Mouse (Mus musculus) embryonic stem cell, embryonic (primary cell): ENCODE results near the gene Psmd7.
"Not testable (repeated sequence)": the region's sequence is repeated elsewhere in the genome, so short reads cannot be mapped to it uniquely, and the experiment has no call there.

Experiments used
- CTCF ChIA-PET, 4 experiments: fragments of 300-600 bp in 2 of 4; fragments of 350-600 bp in 2 of 4; sonication (Branson Sonifier 250); formaldehyde crosslinking; loops; one replicate each; lab custom pipeline; 2022; ENCODE audit warnings: inconsistent platforms in 2 of 4; lab: Charles Lee
- POLR2A ChIA-PET, 4 experiments: fragments of 300-600 bp in 2 of 4; fragments of 350-600 bp in 2 of 4; sonication (Branson Sonifier 250); formaldehyde crosslinking; loops; one replicate each; lab custom pipeline; 2022; ENCODE audit warnings: antibody characterized with exemption in 4 of 4, inconsistent platforms in 1 of 4; lab: Charles Lee

The Psmd7 gene

DNA sequence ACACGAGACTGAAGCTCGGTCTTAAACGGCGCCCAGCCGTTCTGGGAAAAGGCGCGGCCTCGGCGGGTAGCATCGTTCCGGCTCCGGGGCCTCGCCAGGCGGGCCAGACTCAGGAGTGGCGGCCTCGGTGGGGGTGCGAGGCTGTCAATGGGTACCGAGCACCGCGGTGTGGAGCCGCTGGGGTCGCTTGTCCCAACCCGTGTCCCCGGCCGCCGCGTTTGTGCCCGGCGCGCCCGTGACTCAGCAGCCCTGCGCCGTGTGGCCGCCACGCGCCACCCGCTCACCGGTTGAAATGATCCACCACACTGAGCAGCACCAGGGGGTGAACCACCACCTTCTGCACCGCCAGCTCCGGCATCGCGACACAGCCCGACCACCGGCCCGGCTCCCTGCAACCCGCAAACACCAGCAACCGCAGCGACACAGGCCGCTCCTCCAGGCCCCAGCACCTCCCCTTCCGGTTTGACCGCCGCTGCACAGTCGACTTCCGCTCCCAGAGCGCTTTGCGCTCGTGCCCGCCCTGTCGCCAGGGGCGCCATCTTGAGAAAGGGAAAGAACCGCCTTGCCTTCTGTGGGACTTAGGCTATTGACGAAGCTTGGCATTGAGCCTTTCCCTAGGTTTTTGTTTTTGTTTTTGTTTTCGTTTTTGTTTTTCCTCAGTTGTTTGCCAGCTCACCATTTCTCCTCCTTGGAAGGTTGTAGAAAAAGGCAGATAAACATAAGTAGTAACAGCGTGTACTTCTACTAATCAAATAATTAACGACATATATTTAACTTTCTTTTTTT lies at the start of gene Psmd7:
Gene Psmd7 (minus strand): TSS at position 470 of the 786 bp plus-strand sequence.
- POLR2A ChIA-PET = interaction anchor here (0.5 to 3.0 kb wide), 40 partner anchors 9 to 913 kb away, joined by 3 to 11 read pairs (median 4); partner anchors contain the start of genes Nob1 (in 1 of the 4) and Nqo1 (in 1 of the 4)
- CTCF ChIA-PET = interaction anchor here (0.6 to 1.6 kb wide), 7 partner anchors 10 to 1031 kb away, joined by 3 to 11 read pairs (median 3); partner anchors contain the start of gene Nob1 (in 1 of the 4)

DNA sequence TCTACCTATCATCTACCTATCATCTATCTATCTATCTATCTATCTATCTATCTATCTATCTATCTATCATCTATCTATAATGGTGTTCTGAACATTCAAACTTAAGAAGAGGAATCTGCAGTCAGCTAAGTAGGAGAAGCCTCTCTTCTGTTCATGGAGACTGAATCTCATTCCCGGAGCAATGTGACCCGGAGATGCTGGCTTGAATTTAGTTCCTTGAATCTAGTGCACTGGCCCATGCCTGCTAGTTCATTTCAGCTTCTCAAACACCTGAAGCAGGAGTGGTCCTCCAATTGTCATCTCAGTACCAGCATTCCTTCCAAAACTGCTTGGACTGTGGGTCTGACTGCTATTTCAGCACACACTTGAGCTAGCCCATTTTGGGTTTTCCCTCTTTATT lies 45.5 kb upstream of the Psmd7 start:
- ChIA-PET POLR2A (interaction anchor here in 2 of 4 experiments (0.6 to 1.0 kb wide), 2 partner anchors 39 to 253 kb away, joined by 4 to 9 read pairs; no protein-coding TSS in a partner anchor), CTCF (interaction anchor here in 1 of 4 experiments (1.0 kb wide), 1 partner anchor 14 kb away, joined by 3 read pairs; no protein-coding TSS in a partner anchor)

DNA sequence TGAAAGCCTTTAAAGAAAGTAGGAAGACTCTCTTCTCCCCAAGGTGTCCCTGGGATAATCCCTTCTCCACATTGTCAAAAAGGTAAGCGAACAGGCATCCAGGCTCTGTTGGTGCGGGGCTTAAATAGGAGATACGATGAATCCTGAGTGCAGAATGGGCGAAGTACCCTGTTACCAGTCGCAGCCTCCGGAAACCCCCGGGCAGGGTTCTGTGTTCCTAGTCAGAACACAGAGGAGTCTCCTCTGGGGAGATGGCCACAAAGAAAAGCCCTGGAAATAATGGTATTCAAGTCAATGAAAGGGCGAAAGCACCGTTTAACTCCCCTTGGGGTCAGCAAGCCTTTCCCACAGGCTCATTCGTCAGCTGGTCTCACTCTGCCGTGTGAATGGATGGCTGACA lies 41.4 kb upstream of the Psmd7 start:
- ChIA-PET POLR2A (no interaction called here), CTCF (interaction anchor here in 2 of 4 experiments (0.6 to 1.8 kb wide), 2 partner anchors 27 to 1327 kb away, joined by 3 to 4 read pairs; no protein-coding TSS in a partner anchor)

DNA sequence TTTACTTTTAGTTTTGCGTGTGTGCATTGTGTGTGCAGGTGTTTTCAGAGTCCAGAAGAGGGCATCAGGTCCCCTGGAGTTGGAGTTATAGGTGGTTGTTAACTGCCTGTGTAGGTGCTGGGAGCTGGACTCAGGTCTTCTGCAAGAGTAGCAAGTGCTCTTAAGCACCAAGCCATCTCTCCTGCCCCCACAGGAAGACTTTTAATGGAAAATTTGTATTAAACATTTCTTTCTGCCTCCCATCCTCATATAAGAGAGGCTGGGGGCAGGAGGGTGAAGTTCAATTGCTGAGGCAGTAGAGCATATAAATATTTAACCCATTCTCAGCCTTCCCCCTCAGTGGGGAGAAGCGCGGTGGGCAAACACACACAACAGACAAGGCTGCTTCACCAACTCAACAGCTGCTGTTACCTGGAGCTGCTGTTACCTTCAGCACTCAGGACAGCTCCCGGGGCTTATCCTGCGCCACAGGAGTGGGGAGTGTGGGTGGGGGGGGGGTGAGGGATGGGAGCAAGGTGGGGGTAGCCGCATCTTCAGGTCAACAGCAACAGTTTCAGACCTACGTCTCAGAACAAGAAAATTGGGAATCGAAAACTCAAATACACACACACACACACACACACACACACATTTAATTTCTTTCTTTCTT lies 40.4 kb upstream of the Psmd7 start:
- ChIA-PET POLR2A (interaction anchor here in 2 of 4 experiments (0.6 to 0.7 kb wide), 2 partner anchors 8 to 23 kb away, joined by 3 to 4 read pairs; no protein-coding TSS in a partner anchor), CTCF (interaction anchor here in 3 of 4 experiments (0.6 to 1.8 kb wide), 3 partner anchors 11 to 56 kb away, joined by 3 read pairs; no protein-coding TSS in a partner anchor)

DNA sequence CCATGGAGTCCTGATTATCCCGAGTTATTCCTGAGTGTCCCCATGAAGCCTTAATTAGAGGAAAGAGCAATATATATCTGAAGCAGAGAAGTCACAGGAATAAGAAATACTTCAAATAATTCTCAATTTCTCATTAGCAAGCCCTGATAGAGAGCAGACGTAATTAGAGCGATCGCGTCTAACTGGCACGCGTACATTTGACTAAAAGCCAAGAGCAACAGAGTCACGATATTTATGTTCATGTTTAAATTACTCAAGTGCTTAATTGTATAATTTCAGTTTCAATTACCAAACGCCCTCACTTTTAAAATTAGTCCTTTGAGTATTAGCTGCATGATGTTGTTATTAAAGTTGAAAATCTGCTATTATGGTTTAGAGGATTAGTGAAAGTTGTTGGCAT lies 39.6 kb upstream of the Psmd7 start:
- POLR2A ChIA-PET = no interaction called here
- CTCF ChIA-PET = no interaction called here

DNA sequence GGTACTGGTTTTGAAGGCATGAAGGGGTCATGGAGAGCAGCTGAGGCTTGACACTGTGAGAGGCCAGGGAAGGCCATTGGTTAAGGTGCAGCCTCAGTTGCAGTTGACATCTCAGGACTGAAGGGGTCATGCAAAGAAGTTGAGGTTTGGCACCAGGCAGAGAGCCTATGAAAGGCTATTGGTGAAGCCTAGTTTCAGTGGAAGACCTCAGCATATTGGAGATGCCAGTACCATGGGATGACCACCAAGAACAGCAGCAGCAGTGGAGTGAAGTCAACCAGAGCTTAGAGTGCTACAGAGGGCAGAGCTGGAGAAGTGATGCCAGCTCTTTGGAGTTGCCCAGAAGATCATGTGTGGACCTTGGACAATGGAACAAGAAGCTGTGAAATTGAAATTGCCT lies 36.0 kb upstream of the Psmd7 start:
- POLR2A ChIA-PET = not testable (repeated sequence)
- CTCF ChIA-PET = interaction anchor here in 1 of 4 experiments (0.6 kb wide), 1 partner anchor 16 kb away, joined by 4 read pairs; no protein-coding TSS in a partner anchor

DNA sequence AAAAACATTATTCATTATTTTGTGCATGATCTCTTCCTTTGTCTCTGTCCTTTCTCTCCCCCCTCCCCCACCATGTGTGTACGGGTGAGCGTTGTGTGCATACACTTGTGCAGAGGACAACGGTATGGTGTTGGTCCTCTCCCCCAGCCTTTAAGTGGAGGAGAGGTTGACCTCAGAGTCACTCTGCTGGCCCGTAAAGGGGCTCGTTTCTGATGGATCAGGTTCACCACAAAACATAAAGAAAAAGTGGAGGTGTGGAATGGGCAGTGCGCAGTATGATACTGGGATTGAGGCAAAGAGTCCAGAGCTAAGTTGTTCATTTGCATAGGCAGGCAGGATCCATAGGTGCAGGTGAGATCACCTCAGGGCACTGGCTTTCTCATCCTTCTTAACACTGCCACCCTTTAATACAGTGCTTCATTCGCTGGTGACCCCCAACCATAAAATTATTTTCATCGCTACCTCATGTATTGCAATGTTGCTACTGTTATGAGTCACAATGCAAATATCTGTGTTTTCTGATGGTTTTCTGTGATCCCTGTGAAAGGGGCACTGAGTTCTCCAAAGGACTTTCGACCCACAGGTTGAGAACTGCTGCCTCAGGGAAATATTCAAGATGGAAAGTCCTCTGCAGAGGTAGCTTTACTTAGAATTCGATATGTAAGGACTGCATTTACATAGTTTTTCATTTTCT lies 33.8 kb upstream of the Psmd7 start:
- CTCF ChIA-PET = no interaction called here
- POLR2A ChIA-PET = interaction anchor here in 1 of 4 experiments (0.9 kb wide), 1 partner anchor 12 kb away, joined by 4 read pairs; no protein-coding TSS in a partner anchor

DNA sequence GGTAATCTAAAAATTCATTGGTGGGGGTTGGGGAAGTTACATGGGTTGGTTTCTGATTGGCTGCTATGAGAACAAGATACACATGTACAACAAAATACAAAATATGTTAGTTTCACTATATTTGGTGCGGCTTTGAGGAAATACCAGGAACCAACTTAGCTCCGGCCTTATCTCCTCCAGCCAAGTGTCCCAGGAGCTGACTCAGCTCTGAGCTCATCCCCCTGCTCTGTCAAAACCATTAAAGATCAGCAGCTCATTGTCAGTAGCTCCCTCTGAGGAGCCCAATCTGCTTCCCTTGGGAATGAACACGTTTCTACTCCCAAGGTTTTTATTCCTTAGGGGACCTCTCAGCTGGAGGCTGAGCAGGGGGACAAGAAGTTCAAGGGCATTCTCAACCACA lies 32.9 kb upstream of the Psmd7 start:
- ChIA-PET CTCF (no interaction called here), POLR2A (interaction anchor here in 2 of 4 experiments (0.6 to 0.9 kb wide), 2 partner anchors 12 kb away, joined by 3 to 4 read pairs; no protein-coding TSS in a partner anchor)

DNA sequence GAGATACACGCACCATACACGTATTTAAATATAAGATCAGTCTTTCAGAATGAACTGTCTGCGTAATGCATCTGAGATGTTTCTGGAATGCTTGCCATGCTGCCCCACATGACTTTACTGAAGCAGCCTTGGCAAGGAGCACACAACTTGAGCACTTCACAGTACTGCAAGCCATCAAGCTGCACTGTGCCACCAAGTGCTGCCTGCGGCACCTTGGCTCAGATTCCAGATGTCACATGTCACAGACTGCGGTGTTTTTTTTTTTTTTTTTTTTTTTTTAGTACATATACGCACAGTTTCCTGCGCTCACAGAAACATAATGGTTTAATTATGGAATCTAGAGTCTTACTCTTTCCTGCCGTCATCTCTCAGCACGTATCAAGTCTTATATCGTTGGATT lies 30.2 kb upstream of the Psmd7 start:
- ChIA-PET CTCF (interaction anchor here in 2 of 4 experiments (0.6 to 0.7 kb wide), 2 partner anchors 93 to 1437 kb away, joined by 3 to 10 read pairs; no protein-coding TSS in a partner anchor), POLR2A (no interaction called here)

DNA sequence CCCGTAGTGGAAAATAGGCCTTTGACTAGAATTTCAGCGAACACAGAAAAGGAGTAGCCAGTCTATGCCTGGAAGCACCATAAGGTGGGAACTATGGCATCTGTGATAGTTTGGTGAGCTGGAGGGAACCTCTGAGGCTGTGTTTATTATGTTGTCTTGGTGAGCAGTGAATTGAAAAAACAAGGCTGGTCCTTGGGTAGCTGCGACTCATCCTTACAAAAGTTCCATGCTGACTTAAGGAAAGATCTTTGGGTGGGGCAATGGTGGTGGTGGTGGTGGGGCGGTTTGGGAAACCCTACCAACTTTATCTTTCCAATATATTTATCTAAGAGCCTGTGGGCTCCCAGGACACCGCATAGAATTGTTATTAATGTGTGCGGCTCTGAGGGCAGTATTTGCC lies 25.1 kb upstream of the Psmd7 start:
- ChIA-PET POLR2A (no interaction called here), CTCF (interaction anchor here in 2 of 4 experiments (0.5 to 1.3 kb wide), 2 partner anchors 106 to 147 kb away, joined by 3 to 21 read pairs; no protein-coding TSS in a partner anchor)

DNA sequence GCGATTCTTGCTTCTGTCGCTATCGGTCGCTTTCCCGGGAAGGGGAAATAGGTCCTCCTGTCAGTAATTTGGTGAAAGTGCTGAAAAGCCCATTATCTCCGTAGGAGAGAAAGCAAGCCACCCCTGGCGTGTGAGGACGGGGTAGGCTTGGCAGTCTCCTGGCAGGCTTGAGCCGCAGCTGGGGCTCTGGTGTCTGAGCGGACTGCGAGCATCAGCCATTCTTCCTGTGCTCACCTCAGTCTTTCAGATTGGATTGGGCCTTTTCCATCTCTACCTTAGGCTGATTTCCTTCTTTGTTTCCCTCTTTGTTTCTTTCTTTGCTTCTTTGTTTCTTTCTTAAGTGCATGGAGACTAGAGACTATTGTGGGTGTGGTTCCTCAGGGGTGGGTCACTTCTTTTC lies 22.6 kb upstream of the Psmd7 start:
- ChIA-PET CTCF (interaction anchor here in 1 of 4 experiments (0.6 kb wide), 1 partner anchor 147 kb away, joined by 3 read pairs; no protein-coding TSS in a partner anchor), POLR2A (no interaction called here)

DNA sequence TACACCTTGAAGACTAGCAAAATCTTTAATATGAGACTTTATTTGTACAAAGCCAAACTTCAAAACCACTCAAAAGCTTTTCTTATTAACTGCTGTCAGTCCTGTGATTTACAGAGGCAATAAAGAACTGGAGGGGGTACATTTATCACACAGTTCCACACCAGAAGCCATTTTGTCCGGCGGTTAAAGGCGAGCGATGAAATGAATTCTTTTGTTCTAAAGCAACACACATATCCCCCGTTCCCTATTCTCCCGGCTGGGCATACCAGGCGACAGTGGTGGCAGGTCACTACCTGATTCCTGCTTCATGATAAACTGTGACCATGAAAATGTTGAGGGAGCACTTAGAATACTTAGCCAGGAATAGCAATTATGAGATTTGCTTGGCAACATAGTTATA lies 20.5 kb upstream of the Psmd7 start:
- ChIA-PET CTCF (interaction anchor here in 2 of 4 experiments (0.6 to 1.6 kb wide), 2 partner anchors 39 to 118 kb away, joined by 4 to 7 read pairs; no protein-coding TSS in a partner anchor), POLR2A (interaction anchor here (0.6 to 1.4 kb wide), 8 partner anchors 11 to 134 kb away, joined by 3 to 8 read pairs (median 4); no protein-coding TSS in a partner anchor)

DNA sequence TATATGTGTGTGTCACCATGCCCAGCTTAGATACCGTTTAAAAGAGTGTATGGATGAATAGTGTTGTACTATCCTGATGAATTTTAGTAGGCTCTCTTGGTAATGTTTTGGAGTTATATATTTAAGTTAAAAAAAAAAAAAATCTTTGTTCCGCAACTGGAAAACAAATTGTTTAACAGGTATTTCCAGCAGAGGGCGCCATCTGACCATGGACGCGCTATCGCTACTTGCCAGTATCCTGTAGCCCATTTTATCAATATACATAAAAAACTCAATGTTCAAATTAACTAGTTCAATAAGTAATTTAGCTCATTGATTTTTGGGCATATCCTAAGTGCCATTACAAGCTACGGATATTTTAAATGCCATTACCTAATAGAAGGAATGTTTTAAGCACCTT lies 14.8 kb upstream of the Psmd7 start:
- ChIA-PET CTCF (interaction anchor here in 2 of 4 experiments (0.6 to 1.1 kb wide), 3 partner anchors 26 to 1692 kb away, joined by 3 to 6 read pairs (median 3); no protein-coding TSS in a partner anchor), POLR2A (interaction anchor here in 1 of 4 experiments (1.0 to 1.3 kb wide), 3 partner anchors 15 to 93 kb away, joined by 3 to 5 read pairs (median 3); partner anchors contain the start of gene Psmd7)

DNA sequence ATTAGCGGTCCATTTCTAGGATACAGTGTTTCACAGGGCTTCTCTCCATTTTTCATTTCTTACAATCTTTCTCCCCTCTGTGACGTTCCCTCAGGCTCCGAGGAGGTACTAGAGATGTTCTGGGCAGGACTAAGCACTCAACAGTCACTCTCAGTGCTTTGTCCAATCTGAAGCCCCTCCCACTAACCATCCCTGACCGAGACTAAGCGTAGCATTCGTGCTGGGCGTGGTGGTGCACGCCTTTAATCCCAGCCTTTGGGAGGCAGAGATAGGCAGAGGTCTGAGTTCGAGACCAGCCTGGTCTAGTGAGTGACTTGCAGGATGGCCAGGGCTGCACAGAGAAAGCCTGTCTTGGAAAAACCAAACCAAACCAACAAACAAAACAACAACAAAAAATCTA lies 11.4 kb upstream of the Psmd7 start:
- POLR2A ChIA-PET = interaction anchor here in 2 of 4 experiments (1.1 to 1.2 kb wide), 4 partner anchors 10 to 175 kb away, joined by 3 to 8 read pairs (median 4); partner anchors contain the start of genes Nob1 (in 1 of the 2) and Psmd7 (in 1 of the 2)
- CTCF ChIA-PET = interaction anchor here in 1 of 4 experiments (1.2 kb wide), 1 partner anchor 10 kb away, joined by 4 read pairs; no protein-coding TSS in a partner anchor

DNA sequence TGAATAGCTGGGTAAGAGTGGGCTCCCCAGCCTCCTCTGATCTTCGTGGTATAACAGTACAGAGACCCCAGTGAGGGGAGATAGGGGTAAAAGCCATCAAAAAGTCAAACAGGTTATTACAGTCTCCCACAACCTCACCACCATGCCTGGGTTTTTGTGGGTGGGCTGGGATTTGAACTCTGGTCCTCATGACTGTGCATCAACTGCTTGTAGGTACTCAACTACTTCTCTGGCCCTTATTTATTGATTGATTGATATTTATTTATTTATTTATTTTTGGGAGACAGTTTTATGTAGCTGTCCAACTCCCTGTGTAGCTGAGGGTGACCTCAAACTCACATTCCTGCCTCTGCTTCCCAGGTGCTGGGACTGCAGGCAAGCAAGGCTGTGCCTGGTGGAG lies 9.5 kb upstream of the Psmd7 start:
- CTCF ChIA-PET = interaction anchor here in 1 of 4 experiments (0.6 kb wide), 1 partner anchor 25 kb away, joined by 3 read pairs; no protein-coding TSS in a partner anchor

DNA sequence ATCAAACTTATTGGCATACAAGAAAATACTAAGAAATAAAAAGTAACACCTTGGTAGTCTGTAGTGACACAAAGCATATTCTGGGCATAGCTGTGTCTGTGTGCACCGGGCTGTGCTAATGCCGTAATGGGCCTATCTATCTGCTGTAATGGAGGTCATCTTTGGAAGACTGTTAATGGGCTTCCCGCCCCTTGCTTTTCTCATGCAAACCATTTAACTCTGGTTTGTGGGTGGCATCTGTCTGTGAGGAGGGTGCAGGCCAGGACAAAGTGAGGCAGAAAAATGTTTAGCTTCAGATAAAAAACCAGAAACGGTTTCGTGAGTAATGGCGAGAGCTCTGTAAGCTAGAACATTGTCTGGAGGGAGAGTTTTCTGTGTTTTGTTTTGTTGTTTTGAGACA lies 6.6 kb upstream of the Psmd7 start:
- CTCF ChIA-PET = interaction anchor here in 3 of 4 experiments (0.5 to 1.6 kb wide), 7 partner anchors 19 to 490 kb away, joined by 3 to 5 read pairs (median 4); no protein-coding TSS in a partner anchor
- POLR2A ChIA-PET = interaction anchor here (0.5 to 1.9 kb wide), 20 partner anchors 9 to 1766 kb away, joined by 3 to 9 read pairs (median 3); partner anchors contain the start of genes Nob1 (in 2 of the 4) and Nqo1 (in 1 of the 4)

More for the DNA sequence above, 9.5 kb upstream of the Psmd7 start:
- POLR2A ChIA-PET = interaction anchor here in 3 of 4 experiments (0.6 to 1.4 kb wide), 4 partner anchors 10 to 1868 kb away, joined by 3 to 6 read pairs (median 4); partner anchors contain the start of gene Psmd7 (in 1 of the 3)
